Mouse (Mus musculus): Measurements from ENCODE around the gene Ptges3. TPM values are rescaled to one million over a fixed set of nuclear protein-coding genes. Genes with fewer than 3 reads are reported as not detected.

The Ptges3 gene
- 207 and 248 TPM in 2 replicates for polyA plus RNA-seq (2021; fragmentation: Nextera tagmentation)
- long read RNA-seq, experiment 1, transcript Ptges3-201 (8 exons, 2,000 nt), result major isoform, 939 of 993 reads
- long read RNA-seq, experiment 1, partial matches to known transcripts, result 27 of 993 reads
- long read RNA-seq, experiment 1, other reads (novel, unspliced or antisense), result 26 of 993 reads
- long read RNA-seq, experiment 2, transcript Ptges3-201 (8 exons, 2,000 nt), result major isoform, 249 of 384 reads
- long read RNA-seq, experiment 2, partial matches to known transcripts, result 19 of 384 reads
- long read RNA-seq, experiment 2, other reads (novel, unspliced or antisense), result 116 of 384 reads

DNA sequence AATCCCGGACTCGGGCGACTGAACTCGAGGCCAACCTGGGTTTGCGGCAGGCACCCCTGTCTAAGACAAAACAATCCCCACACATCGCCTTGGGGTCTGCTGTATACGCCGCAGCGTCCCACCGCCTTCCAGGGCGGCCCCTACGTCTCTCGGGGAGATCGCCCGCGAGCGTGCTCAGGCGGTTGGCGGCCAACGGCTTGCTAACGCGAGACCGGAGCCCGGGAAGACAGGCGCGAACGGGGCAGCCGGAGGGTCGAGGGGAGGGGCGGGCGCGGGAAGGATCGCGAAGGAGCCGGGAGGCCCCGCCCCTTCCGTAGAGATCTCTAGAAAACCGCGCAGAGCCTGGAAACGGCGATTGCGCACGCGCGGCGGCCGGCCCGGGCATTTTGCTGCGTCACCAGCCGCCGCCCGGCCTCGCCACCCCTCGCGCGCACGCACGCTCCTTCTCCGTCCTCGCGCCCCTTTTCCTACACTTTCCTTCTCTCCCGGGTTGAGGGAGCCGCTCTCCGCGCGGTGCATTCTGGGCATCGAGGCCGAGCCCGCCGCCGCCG, at the start of gene Ptges3:
TSS of gene Ptges3 (plus strand) at position 354 of the 551 bp plus-strand sequence.

DNA sequence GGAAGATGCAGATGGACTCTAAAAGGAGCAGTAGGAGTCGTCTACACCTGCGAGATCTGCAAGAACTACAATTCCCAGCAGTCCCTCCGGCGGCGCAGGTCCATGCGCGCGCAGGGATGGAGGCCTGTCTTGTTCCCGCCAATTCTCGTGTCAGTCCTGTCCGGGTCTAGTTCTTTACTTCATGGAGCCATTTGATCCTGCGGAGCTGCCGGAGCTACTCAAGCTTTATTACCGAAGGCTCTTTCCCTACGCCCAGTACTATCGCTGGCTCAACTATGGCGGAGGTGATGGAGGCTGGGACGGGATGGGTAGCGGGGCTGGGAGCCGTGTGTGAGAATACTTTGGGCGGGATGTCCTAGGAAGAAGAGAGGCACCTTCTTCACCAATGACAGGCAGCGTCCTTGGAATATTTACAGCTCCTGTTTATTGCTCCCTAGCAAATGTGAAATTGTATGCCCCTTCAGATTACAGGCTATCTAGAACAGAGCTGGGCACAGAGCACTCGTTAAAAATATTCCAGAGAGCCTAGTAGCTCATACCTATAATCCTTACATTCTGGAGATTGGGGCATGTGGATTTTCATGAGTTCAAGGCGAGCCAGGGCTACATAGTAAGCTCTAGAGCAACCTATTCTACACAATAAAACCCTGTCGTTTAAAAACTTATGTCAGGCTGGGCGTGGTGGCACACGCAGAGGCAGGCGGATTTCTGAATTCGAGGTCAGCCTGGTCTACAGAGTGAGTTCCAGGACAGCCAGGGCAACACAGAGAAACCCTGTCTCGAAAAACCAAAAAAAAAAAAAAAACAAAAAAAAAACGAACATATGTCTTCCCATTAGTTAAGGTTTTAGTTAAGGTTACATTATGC, 43.5 kb upstream of the Ptges3 start, which contains the start of gene Prim1:
TSS of gene Prim1 (plus strand) at position 101 of the 867 bp plus-strand sequence.

DNA sequence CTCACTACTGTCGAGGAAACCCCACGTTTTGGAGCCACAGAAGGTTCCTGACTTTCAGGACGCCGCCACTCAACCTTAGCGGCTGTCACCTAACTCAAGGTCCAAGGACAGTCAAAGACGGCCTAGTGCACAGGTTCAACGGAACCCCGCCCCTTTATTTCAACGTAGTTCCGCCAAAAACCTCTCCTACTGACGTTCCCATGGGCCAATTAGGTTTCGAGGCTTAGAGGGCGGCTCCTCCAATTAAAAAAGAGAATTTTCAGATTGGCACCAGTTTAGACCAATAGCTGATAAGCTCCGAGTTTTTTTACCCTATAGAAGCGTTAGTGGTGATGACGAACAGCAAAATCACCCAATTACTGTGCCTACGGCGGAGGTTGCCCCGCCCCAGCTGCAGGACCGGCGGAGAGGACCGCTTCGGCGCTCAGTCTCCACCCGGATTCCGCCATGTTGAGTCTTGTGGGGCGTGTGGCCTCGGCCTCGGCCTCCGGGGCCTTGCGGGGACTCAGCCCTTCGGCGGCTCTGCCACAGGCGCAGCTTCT, 24.2 kb downstream of the Ptges3 start, which contains the start of gene Atp5b:
TSS of gene Atp5b (plus strand) at position 394 of the 542 bp plus-strand sequence.

DNA sequence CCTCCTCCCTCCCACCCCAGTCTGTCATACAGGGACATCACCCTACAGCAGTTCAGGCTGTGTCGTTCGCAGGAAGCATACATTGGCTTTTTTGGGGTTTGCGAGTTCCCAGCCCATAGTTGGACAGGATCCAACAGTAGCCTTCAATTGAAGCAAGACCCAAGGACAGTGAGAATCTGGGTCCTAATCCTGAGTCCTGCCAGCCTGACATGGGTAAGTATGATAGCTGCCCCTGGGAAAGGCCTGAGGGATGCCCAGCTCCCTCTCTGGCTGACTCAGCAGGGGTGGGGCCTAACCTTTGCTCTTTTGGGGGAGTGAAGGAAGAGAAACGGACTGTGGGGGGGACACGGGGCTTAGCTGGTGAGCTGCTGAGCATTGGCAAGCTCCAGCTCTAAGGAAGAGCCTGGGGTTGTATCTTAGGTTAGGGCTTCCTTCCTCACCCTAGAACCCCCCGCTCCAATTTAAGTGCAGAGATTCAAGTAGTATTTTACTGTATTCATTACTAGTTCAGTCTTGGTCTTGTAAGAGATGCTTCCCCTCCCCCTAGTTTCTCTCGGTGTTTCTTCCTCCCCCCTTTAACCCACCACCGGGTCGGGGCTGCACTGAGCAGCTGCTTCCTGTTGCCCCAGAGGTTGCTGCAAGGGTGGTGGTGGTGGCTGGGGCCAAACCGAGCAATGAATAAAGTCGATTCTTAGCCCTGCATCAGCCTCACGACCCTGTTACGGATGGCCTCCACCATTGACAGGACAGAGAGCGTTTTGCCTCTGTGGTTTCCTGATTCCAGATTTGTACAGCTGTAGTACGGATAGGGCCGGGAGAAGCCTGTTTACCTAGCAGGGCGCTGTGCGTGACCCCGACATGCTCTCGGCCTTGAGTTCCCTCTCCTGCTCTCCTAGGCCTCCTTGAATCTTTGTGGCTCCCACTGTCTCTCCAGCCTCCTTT, 33.1 kb downstream of the Ptges3 start, which contains the start of gene Baz2a:
TSS of gene Baz2a (plus strand) at position 14 of the 942 bp plus-strand sequence.

Other genes with a start within 250 kb of the Ptges3 start
- not detected in 2 replicates for gene Rdh19, start 209.0 kb upstream of the Ptges3 start, polyA plus RNA-seq (2021; fragmentation: Nextera tagmentation)
- gene Rdh16f2, start 192.5 kb upstream of the Ptges3 start, polyA plus RNA-seq (2021; fragmentation: Nextera tagmentation), result not detected in 2 replicates
- not detected in 2 replicates for gene Rdh7, start 170.1 kb upstream of the Ptges3 start, polyA plus RNA-seq (2021; fragmentation: Nextera tagmentation)
- gene Sdr9c7, start 160.4 kb upstream of the Ptges3 start, polyA plus RNA-seq (2021; fragmentation: Nextera tagmentation), result 0.05 TPM in 1 of 2 replicates, not detected in the other
- gene Hsd17b6, start 51.3 kb upstream of the Ptges3 start, polyA plus RNA-seq (2021; fragmentation: Nextera tagmentation), result not detected in 2 replicates
- 9.5 and 9.8 TPM in 2 replicates for gene Prim1, start 43.8 kb upstream of the Ptges3 start, polyA plus RNA-seq (2021; fragmentation: Nextera tagmentation)
- 767 and 841 TPM in 2 replicates for gene Naca, start 23.4 kb upstream of the Ptges3 start, polyA plus RNA-seq (2021; fragmentation: Nextera tagmentation)
- 1,781 and 2,018 TPM in 2 replicates for gene Atp5b, start 24.3 kb downstream of the Ptges3 start, polyA plus RNA-seq (2021; fragmentation: Nextera tagmentation)
- gene Baz2a, start 32.6 kb downstream of the Ptges3 start, polyA plus RNA-seq (2021; fragmentation: Nextera tagmentation), result 3.8 and 4.4 TPM in 2 replicates
- gene Rbms2, start 121.3 kb downstream of the Ptges3 start, polyA plus RNA-seq (2021; fragmentation: Nextera tagmentation), result 3.7 and 5.3 TPM in 2 replicates
- gene Gls2, start 135.5 kb downstream of the Ptges3 start, polyA plus RNA-seq (2021; fragmentation: Nextera tagmentation), result 24.5 and 25.7 TPM in 2 replicates
- gene Spryd4, start 152.9 kb downstream of the Ptges3 start, polyA plus RNA-seq (2021; fragmentation: Nextera tagmentation), result 9.1 and 11.8 TPM in 2 replicates
- gene Mip, start 166.9 kb downstream of the Ptges3 start, polyA plus RNA-seq (2021; fragmentation: Nextera tagmentation), result not detected in 2 replicates
- 3.0 and 4.9 TPM in 2 replicates for gene Timeless, start 173.1 kb downstream of the Ptges3 start, polyA plus RNA-seq (2021; fragmentation: Nextera tagmentation)
- not detected in 2 replicates for gene Apon, start 195.1 kb downstream of the Ptges3 start, polyA plus RNA-seq (2021; fragmentation: Nextera tagmentation)
- gene Apof, start 209.7 kb downstream of the Ptges3 start, polyA plus RNA-seq (2021; fragmentation: Nextera tagmentation), result 0.09 TPM in 1 of 2 replicates, not detected in the other
- 5.0 and 5.3 TPM in 2 replicates for gene Stat2, start 211.6 kb downstream of the Ptges3 start, polyA plus RNA-seq (2021; fragmentation: Nextera tagmentation)
- 0.15 TPM in 1 of 2 replicates, not detected in the other for gene Il23a, start 239.8 kb downstream of the Ptges3 start, polyA plus RNA-seq (2021; fragmentation: Nextera tagmentation)
- gene Pan2, start 244.4 kb downstream of the Ptges3 start, polyA plus RNA-seq (2021; fragmentation: Nextera tagmentation), result 2.5 and 2.8 TPM in 2 replicates

All from left cerebral cortex, adult 6 months (tissue).